Mouse (Mus musculus) intestine, embryonic 14.5 days (tissue): ENCODE measurements around the gene Cnksr3. TPM values are rescaled to one million over a fixed set of nuclear protein-coding genes. Genes with fewer than 3 reads are reported as not detected.

Experiments used
- ATAC-seq: fragments of 200-750 bp; cut with Nextera tagmentation; replicated peaks from 2 replicates; pipeline ENCODE4 v1.8.0; 2017; ENCODE audit warnings: low read depth, moderate number of reproducible peaks, moderate TSS enrichment, moderate library complexity; ENCODE audit not compliant: low FRiP score, low TSS enrichment
- DNase-seq: peaks from one replicate; pipeline ENCODE4 v3.0.0-alpha.2; 2018; ENCODE audit warnings: low spot score
- H3K27ac ChIP-seq: fragments of 300-500 bp; sonication (generic); 2 replicates; pipeline ENCODE4 v1.5.1; 2014; ENCODE audit warnings: low read depth, mild to moderate bottlenecking, control low read depth
- H3K27me3 ChIP-seq: fragments of 300-500 bp; sonication (generic); replicated peaks from 2 replicates; pipeline ENCODE4 v1.6.1; 2014; ENCODE audit warnings: low read length, control low read depth; ENCODE audit not compliant: control insufficient read depth, insufficient read depth
- H3K36me3 ChIP-seq: fragments of 300-500 bp; sonication (generic); 2 replicates; pipeline ENCODE4 v1.6.1; 2014; ENCODE audit warnings: low read length, control low read depth; ENCODE audit not compliant: control insufficient read depth, insufficient read depth
- H3K4me1 ChIP-seq: fragments of 300-500 bp; sonication (generic); replicated peaks from 2 replicates; pipeline ENCODE4 v1.6.1; 2014; ENCODE audit warnings: low read length, control low read depth, mixed read lengths; ENCODE audit not compliant: control insufficient read depth, insufficient read depth
- H3K4me2 ChIP-seq: fragments of 300-500 bp; sonication (generic); 2 replicates; pipeline ENCODE4 v1.6.1; 2014; ENCODE audit warnings: low read length
- H3K4me3 ChIP-seq: fragments of 300-500 bp; sonication (generic); 2 replicates; pipeline ENCODE4 v1.5.1; 2014; ENCODE audit warnings: low read depth, low read length, control low read depth, mixed read lengths
- H3K9ac ChIP-seq: fragments of 300-500 bp; sonication (generic); 2 replicates; pipeline ENCODE4 v1.6.1; 2014; ENCODE audit warnings: mild to moderate bottlenecking, low read length
- H3K9me3 ChIP-seq: fragments of 300-500 bp; sonication (generic); 2 replicates; pipeline ENCODE4 v1.6.1; 2016; ENCODE audit warnings: low read length, control low read depth; ENCODE audit not compliant: control insufficient read depth
- WGBS: fragments of 180-500 bp; shearing (Covaris S2); extraction: QIAGEN DNeasy Blood & Tissue Kit; methylation state at CpG from one replicate; pipeline ENCODE4 v1.1.7; 2014; 5-methylcytosine and 5-hydroxymethylcytosine counted together
- polyA plus RNA-seq: library from polyadenylated mRNA; unstranded; fragments of >200 nt; fragmentation: Nextera tagmentation; extraction: Ambion mirVana; gene quantifications from 2 replicates; pipeline ENCODE4 v1.2.1, GENCODE M21; 2014

Gene Cnksr3
- polyA plus RNA-seq, 1 experiment from 2014 or later, result 14.2 TPM

DNA sequence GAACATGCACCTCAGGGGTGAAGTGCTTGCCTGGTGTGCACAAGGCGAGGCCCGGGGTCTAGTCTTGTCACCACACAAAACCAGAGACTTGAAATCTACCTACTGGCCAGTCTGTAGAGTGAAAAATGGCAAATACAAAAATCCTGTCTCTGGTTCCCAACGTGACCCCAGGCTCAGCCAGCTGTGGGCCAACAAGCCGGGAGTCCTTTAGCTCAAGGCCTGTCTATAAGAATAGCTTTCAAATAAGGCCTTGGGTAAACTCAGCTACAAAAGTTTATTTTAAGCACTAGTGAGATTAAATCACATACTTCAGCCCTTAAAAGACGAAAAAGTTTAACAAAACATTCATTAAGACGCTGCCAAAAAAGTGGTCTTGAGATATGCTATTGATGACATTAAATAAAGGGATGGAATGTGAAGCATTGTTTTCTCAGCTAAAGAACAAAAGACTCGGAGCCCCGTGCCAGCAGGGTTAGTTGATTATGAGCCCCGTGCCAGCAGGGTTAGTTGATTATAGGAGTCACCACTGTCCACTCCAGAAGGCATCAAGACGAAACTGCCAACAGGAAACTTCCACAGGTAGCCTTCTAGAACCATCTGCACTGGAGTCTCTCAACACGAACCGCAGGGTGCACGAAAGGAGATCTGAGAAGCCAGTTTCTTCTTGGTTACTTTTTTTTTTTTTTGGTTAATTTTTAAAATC is 67.8 kb downstream of the Cnksr3 start:
- H3K4me3 ChIP-seq, result no peak overlapping the region
- peaks cover 10% of the 10 kb centered on the region; the same call in 1 of the 2 replicates for H3K4me1 ChIP-seq
- DNase-seq (no peak), ATAC-seq (no peak)
- no peak overlapping the region for H3K9ac ChIP-seq
- H3K27me3 ChIP-seq, result no peaks in the 10 kb centered on the region
- peaks cover 4% of the 10 kb centered on the region; the same call in 1 of the 2 replicates for H3K36me3 ChIP-seq
- 54% methylated on average over 13 of the region's 13 CpGs for WGBS
- H3K4me2 ChIP-seq, result no peak overlapping the region
- H3K9me3 ChIP-seq, result no peaks in the 10 kb centered on the region
- H3K27ac ChIP-seq, result peak overlapping the region; percentile 20; the same call in 1 of the 2 replicates

DNA sequence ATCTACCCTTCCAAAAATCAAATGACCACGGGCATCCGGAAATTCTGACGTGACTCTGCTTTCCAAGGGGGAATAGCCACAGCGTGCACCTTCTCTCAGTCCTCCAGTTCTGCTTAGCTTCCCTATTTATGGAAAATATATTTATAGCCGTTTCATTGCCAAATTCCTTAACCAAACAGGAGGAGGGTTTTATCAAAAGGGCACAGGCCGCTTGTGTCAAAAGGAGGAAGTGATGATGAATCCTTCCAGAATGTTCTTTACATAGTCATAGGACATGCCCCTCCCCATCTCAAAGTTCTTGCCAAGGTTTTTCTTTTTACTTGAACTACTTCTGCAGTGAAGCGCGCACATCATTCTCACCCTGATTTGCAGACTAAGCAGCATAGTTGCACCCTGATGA is 69.8 kb downstream of the Cnksr3 start:
- H3K27ac ChIP-seq, result no peak overlapping the region
- no peak overlapping the region for H3K4me2 ChIP-seq
- no peak overlapping the region for H3K4me3 ChIP-seq
- H3K36me3 ChIP-seq, result peaks cover 4% of the 10 kb centered on the region; the same call in 1 of the 2 replicates
- 79% methylated on average over 8 of the region's 8 CpGs for WGBS
- peaks cover 10% of the 10 kb centered on the region; the same call in 1 of the 2 replicates for H3K4me1 ChIP-seq
- H3K27me3 ChIP-seq, result no peaks in the 10 kb centered on the region
- DNase-seq, result no peak
- no peaks in the 10 kb centered on the region for H3K9me3 ChIP-seq
- no peak for ATAC-seq
- H3K9ac ChIP-seq, result no peak overlapping the region

DNA sequence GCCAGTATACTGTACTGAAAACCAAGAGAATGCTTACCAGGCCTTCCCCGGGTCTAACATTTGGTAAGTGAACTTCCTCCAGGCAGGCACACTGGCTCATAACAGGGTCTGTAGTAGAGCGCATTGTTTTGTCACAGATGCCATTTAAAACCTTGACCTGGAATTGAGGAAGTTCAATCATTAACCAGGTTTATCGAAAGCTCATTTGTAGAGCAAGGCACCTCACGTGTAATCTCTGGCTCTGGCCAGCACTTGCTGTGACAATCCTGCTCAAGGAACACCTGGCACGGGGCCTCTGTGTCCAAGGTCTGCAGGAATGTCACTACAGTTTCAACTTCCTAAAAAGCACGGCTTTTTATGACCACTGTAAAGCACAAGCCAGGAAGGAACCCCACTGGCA is 71.8 kb downstream of the Cnksr3 start:
- 63% methylated on average over 6 of the region's 6 CpGs for WGBS
- no peak for DNase-seq
- no peak overlapping the region for H3K9ac ChIP-seq
- no peaks in the 10 kb centered on the region for H3K9me3 ChIP-seq
- no peak overlapping the region for H3K4me3 ChIP-seq
- peaks cover 4% of the 10 kb centered on the region; the same call in 1 of the 2 replicates for H3K36me3 ChIP-seq
- ATAC-seq, result peak; percentile 87
- no peaks in the 10 kb centered on the region for H3K27me3 ChIP-seq
- no peak overlapping the region for H3K4me2 ChIP-seq
- H3K27ac ChIP-seq, result no peak overlapping the region
- peaks cover 14% of the 10 kb centered on the region; the same call in 1 of the 2 replicates for H3K4me1 ChIP-seq

GRCm38 (mm10) chr10:7138049-7138448 is 74.0 kb downstream of the Cnksr3 start:
- DNase-seq (no peak), ATAC-seq (no peak)
- H3K27me3 ChIP-seq, result no peaks in the 10 kb centered on the region
- no peak overlapping the region for H3K9ac ChIP-seq
- no peak overlapping the region for H3K27ac ChIP-seq
- H3K4me1 ChIP-seq, result 0 out of 2 replicates have a peak, but pooled peaks cover 7% of the 10 kb centered on the region
- WGBS, result 76% methylated on average over 12 of the region's 12 CpGs
- no peak overlapping the region for H3K4me3 ChIP-seq
- no peak overlapping the region for H3K4me2 ChIP-seq
- peaks cover 24% of the 10 kb centered on the region for H3K36me3 ChIP-seq
- H3K9me3 ChIP-seq, result no peaks in the 10 kb centered on the region

DNA sequence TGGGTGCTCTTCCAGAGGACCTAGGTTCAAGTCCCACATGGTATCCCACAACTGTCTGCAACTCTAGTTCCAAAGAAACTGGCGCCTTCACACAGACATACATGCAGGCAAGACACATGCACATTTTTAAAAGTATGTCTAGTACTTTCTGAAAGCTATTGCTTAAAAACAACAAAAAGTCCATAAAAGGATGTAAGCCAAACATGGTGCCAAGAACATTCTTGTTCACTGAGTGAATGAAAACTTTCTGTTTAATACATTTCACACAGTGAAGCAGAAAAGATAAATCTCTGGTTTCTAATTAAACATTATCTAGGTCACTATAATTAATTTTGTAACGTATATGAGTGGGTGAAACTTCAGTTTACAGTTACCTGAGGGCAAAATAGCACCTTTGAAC is 76.3 kb downstream of the Cnksr3 start:
- 64% methylated on average over 2 of the region's 2 CpGs for WGBS
- ATAC-seq (no peak), DNase-seq (no peak)
- H3K4me3 ChIP-seq, result no peak overlapping the region
- no peak overlapping the region for H3K9ac ChIP-seq
- H3K4me2 ChIP-seq, result no peak overlapping the region
- H3K36me3 ChIP-seq, result peaks cover 34% of the 10 kb centered on the region
- H3K27me3 ChIP-seq, result no peaks in the 10 kb centered on the region
- no peak overlapping the region for H3K27ac ChIP-seq
- H3K9me3 ChIP-seq, result no peaks in the 10 kb centered on the region
- 0 out of 2 replicates have a peak, but pooled peaks cover 4% of the 10 kb centered on the region for H3K4me1 ChIP-seq

- no peak overlapping the region for H3K27ac ChIP-seq
- DNase-seq (no peak), ATAC-seq (no peak)
- H3K27me3 ChIP-seq, result no peaks in the 10 kb centered on the region
- WGBS, result 88% methylated on average over 5 of the region's 5 CpGs
- no peak overlapping the region for H3K9ac ChIP-seq
- no peaks in the 10 kb centered on the region for H3K9me3 ChIP-seq
- H3K4me2 ChIP-seq, result no peak overlapping the region
- 0 out of 2 replicates have a peak, but pooled peaks cover 4% of the 10 kb centered on the region for H3K4me1 ChIP-seq
- H3K4me3 ChIP-seq, result no peak overlapping the region
- H3K36me3 ChIP-seq, result peaks cover 59% of the 10 kb centered on the region
These were observed 79.0 kb downstream of the Cnksr3 start for GRCm38 (mm10) chr10:7133005-7133404.

GRCm38 (mm10) chr10:7131441-7131840 is 80.6 kb downstream of the Cnksr3 start:
- Histone ChIP-seq H3K27ac (no peak overlapping the region), H3K36me3 (peaks cover 73% of the 10 kb centered on the region), H3K27me3 (no peaks in the 10 kb centered on the region), H3K9me3 (no peaks in the 10 kb centered on the region), H3K9ac (no peak overlapping the region), H3K4me3 (no peak overlapping the region), H3K4me1 (0 out of 2 replicates have a peak, but pooled peaks cover 4% of the 10 kb centered on the region), H3K4me2 (no peak overlapping the region)
- DNase-seq, result no peak
- 95% methylated on average over 3 of the region's 3 CpGs for WGBS
- ATAC-seq, result no peak

GRCm38 (mm10) chr10:7127828-7128227 is 84.2 kb downstream of the Cnksr3 start:
- Histone ChIP-seq H3K4me3 (no peak overlapping the region), H3K27ac (no peak overlapping the region), H3K9ac (no peak overlapping the region), H3K27me3 (no peaks in the 10 kb centered on the region), H3K36me3 (peaks cover 70% of the 10 kb centered on the region), H3K9me3 (no peaks in the 10 kb centered on the region), H3K4me2 (no peak overlapping the region), H3K4me1 (no peaks in the 10 kb centered on the region)
- DNase-seq (no peak), ATAC-seq (no peak)
- WGBS, result 87% methylated on average over 9 of the region's 9 CpGs

DNA sequence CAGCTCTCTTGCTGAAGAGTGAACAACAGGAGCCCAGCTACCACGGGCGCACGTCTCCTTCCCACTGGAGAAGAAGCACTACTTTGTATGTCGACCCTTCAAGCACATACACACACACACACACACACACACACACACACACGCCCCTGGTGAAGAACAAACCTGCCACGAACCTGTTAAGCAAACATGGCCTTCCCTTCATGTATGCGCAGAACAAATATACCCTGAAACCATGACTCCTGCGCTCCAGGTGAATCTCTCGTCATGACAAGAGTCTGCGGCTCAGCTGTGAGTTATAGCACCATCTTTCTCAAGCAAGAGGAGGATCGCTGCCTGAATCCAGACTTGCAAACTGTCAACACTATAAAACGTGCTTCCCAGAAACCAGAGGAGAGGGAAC is 85.2 kb downstream of the Cnksr3 start:
- ATAC-seq (no peak), DNase-seq (no peak)
- 75% methylated on average over 12 of the region's 12 CpGs for WGBS

More for the DNA sequence above, 85.2 kb downstream of the Cnksr3 start:
- Histone ChIP-seq H3K4me2 (no peak overlapping the region), H3K36me3 (peaks cover 78% of the 10 kb centered on the region), H3K9me3 (no peaks in the 10 kb centered on the region), H3K4me3 (no peak overlapping the region), H3K9ac (no peak overlapping the region), H3K4me1 (no peaks in the 10 kb centered on the region), H3K27ac (no peak overlapping the region), H3K27me3 (no peaks in the 10 kb centered on the region)
